Mouse (Mus musculus) left cerebral cortex, postnatal 4 days (tissue): Measurements from ENCODE around the gene Ganab. TPM values are rescaled to one million over a fixed set of nuclear protein-coding genes. Genes with fewer than 3 reads are reported as not detected.

Source experiments
- DNase-seq: peaks from one replicate; pipeline ENCODE4 v3.0.0-alpha.2; 2022
- intact Hi-C: fragments of 180-260 bp; cut with DNase I; formaldehyde crosslinking; loops from one replicate; pipeline ENCODE4 v1.15.1; 2025
- total RNA-seq, 2 experiments: library from RNA; stranded (reverse); gene quantifications; 2 replicates each; pipeline ENCODE4 v1.2.3; 2021

The Ganab gene
- total RNA-seq, 2 experiments from 2014 or later: 102 to 110 TPM

DNA sequence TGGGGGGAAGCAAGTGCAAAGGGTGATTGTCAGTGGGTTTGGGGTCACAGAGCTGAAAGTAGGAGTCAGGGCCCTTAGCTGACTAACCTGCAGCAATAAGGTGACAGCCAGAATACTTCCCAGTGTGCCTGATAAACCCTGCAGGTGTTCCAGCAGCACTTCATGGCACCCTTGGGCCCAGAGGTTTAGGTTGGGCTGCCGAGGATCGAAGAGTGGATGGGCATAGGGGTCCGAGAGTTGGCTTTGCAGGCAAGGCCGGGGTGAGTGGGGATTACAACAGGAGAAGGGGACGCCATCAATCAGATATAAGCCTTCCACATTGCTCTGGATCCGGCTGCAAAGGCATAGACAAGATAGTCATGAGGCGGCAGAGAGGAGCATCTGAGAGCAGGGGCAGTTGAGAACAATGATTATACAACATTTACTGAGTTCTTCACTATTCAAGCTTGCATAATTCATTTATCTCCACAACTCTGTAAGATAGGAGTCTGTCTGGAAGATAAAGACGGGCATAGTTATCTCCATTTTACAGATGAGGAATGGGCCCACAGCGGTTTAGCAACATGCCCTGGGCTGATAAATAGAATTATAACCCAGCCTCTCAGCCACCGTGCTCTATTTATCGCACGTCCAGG, 30.1 kb downstream of the Ganab start:
- intact Hi-C loops: no loop called here
- DNase-seq: no peak

DNA sequence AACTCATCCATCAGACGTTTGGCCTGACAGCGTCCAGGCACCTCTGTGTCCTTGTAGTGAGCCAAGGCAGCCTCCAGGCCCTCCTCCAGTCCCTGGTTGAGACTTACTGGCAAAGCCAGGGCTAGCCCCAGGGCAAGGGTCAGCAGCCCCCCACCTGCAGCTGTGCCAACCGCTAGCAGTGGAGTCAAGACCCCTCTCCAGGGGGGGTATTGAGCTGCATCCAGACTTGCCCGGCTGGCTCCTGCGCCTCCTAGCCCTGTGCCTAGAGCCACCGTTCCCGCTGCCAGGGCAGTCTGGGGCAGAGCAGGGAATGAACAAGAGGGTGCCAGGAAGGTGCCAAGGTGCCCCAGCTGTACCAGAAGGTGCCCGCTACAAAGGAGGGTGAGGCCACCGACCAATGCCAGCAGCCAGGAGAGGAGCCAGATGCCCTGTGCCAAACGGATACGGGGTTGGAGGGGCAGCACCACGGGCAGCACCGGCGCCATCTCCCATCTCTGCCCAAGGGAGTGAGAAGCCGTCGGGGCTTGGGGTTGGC, 30.9 kb downstream of the Ganab start:
- DNase-seq: peak; percentile 71
- intact Hi-C loops: no loop called here

DNA sequence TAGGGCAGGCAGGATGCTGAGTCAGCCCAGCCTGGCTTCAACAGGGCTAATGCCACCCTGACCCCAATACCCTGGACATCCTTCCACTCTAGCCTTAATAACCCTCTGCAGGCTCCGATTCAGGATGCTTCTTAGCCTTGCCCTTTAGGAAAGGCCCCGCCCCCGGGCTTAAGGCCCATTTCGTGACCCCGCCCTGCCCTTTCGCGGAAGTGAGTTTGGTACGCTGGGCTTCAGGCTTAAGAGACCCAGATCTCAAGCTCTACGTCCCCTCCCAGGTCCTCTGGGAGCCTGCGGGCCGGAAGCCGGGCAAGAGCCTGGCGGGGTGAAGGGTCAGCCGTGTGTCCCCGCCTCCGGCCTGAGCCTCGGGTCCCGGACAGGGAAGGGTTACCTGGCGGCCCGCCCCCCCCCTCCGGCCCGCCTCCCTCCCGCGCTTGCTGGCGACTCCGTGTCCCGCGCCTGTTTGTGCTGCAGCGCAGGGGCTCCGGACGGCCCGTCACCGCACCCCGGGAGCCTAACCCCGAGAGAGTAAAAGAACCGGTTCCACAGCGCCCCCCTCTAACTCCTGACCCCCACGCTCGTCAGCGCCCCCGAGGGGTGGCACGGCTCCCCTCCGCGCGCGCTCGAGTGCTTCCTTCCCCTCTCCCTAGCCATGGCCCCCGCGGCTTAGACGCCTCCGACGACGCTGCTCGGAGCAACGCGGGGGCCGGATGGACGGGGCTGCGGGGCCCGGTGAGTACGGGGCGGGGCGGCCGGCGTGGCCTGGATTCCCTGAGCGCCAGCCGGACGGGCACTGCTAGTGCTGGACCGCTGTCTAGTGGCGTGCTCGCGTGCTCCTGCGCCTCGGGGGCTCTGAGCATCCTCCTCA, 31.6 kb downstream of the Ganab start, which contains the start of the genes Rom1 and Eml3:
Gene Rom1, minus strand, starts transcription at position 133 of the 865 bp plus-strand sequence.
Gene Eml3, plus strand, starts transcription at position 329 of the 865 bp plus-strand sequence.
- peak; percentile 73 for DNase-seq
- intact Hi-C loops: no loop called here

DNA sequence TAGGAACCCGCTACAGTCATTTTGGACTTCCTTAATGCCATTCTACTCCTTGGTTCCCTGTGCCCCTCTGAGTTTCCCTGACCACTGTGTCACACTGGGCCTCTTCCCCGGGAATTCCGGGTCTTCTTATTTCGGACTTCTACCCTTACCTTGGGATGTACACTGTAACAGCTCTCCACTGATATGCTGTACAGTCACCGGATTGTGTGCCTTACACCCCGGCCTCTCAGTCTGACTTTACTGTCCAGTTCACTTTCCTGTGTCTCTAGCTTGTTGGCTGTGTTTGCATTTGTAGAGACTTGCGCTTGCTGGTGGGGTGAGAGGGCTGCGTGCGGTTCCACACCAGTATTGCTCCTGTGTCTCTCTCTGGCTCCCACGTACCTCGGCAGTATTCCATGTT, 32.2 kb downstream of the Ganab start:
- no peak for DNase-seq
- intact Hi-C loops: no loop called here

GRCm38 (mm10) chr19:8930771-8931170, 32.9 kb downstream of the Ganab start:
- intact Hi-C loops: no loop called here
- DNase-seq: no peak

- intact Hi-C loops: no loop called here
- no peak for DNase-seq
Measured at GRCm38 (mm10) chr19:8936736-8937135, 38.9 kb downstream of the Ganab start.

DNA sequence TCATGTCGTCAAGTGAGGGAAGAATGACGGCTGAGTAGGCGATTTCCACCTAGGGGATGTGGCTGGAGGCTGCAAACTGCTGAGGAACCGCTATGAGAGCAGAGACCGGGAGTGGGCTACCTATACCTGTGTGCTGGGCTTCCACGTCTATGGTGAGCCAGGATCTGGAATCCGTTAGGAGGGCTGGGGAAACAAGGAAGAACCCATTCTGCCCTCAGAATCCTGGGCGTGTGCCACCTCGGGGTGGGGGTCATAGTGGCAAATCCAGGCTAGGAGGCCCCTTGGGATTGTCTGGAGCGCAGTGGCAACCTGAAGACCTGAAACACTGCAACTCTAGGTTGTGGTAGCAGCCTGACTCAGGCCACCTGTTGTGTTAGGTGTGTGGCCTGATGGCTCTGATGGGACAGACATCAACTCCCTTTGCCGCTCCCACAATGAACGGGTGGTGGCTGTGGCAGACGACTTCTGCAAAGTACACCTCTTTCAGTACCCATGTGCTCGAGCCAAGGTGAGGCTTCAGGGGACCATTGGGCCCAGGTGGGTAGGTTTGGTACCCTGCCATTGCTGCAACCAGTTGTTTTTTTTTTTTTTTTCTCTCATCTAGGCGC, 42.8 kb downstream of the Ganab start:
- no peak for DNase-seq
- intact Hi-C loops: loop anchor here (10.0 kb wide), 1 partner anchor 106 kb away; the partner anchor contains the start of genes Bscl2 and Gng3

DNA sequence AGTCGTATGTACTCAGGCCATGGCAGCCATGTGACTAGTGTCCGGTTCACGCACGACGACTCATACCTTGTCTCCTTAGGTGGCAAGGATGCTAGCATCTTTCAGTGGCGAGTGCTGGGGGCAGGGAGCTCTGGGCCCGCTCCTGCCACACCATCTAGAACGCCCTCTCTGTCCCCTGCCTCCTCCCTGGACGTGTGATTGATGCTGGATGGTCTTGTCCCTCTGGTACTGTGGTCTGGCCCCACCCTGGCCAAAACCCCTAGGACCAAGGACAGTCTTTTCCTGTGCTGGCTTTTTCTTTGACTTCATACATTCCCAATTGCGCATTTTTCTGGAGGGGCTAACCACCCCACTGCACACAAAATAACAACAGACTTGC, 43.3 kb downstream of the Ganab start:
- intact Hi-C loops: loop anchor here (10.0 kb wide), 1 partner anchor 106 kb away; the partner anchor contains the start of genes Bscl2 and Gng3
- DNase-seq: no peak

GRCm38 (mm10) chr19:8941515-8942217, 43.8 kb downstream of the Ganab start, which contains the start of gene Mta2:
Mta2 (plus strand) TSS chr19:8941875.
- DNase-seq: peak; percentile 99
- intact Hi-C loops: loop anchor here (10.0 kb wide), 1 partner anchor 107 kb away; the partner anchor contains the start of genes Bscl2 and Gng3

DNA sequence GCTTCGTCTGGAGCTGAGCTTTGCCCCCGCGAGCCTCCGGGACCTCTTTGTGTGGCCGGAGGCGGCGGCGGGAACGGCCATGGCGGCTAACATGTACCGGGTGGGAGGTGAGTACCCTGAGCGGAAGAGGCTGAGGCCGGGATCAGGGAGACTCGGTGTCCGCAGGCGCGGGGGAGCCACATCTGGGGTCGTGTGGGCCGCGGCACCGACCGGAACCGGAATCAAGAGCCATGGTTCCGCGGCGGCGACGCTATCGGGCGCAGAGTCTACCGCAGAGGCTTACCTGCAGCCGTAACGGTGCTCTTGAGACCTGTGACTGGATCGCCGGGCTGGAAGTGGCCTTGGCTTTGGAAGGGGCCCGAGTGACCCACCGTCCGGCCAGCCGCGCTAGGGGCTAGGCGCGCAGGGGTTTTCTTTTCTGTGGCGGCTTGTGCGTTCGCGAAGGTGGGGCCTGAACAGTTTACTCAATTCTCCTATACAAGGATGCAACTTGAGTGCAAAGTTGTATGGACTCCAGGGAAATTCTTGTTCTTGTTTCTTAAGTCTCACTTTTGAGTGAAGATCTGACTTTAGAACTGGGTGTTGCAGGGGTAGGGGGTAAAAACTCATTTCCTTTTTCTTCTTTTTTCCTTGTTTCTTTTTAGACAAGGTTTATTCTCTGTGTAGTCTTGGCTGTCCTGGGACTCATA, 44.5 kb downstream of the Ganab start:
- no peak for DNase-seq
- intact Hi-C loops: loop anchor here (10.0 kb wide), 1 partner anchor 108 kb away; the partner anchor contains the start of genes Bscl2 and Gng3

- DNase-seq: no peak
- intact Hi-C loops: loop anchor here (10.0 kb wide), 1 partner anchor 108 kb away; the partner anchor contains the start of genes Bscl2 and Gng3
Measured at GRCm38 (mm10) chr19:8943047-8943446, 45.2 kb downstream of the Ganab start.

- intact Hi-C loops: loop anchor here (10.0 kb wide), 1 partner anchor 109 kb away; the partner anchor contains the start of genes Bscl2 and Gng3
- no peak for DNase-seq
Measured at GRCm38 (mm10) chr19:8944062-8944461, 46.2 kb downstream of the Ganab start.

DNA sequence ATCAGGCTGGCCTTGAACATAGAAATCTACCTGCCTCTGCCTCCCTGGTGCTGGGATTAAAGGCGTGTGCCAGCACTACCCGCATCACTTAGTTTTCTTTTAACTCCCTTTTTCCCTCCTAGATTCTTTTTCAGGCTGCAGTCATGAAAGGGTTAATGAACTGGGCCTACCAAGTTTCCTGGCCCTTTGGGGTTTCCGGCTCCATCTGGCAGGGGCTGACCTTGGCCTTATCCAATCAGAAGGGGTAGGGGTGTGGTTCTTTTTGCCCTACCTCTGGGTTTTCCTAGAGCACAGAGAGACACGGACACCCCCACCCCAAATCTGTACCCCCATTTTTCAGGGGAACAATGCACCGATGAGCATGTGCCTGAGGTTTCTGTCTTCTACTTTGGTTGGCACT, 46.9 kb downstream of the Ganab start:
- peak; percentile 84 for DNase-seq
- intact Hi-C loops: loop anchor here (10.0 kb wide), 1 partner anchor 110 kb away; the partner anchor contains the start of genes Bscl2 and Gng3

DNA sequence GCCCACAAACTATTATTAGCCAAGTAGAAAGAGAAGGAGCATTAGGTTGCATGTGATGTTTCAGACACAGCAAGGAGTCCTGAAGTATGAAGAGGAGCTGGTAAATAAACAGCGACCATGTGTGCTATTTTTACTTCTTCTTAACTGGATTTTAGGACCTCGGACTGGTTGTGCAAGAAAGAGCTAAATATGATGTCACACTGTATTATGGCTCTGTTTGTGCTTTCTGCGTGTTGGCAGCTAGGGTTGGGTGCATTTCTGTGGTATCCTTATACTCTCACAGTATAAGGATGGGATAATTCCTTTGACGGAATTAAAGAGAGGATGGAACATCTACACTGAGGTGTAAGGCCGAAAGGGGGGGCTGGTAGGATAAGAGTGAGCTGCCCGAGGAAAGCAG, 47.4 kb downstream of the Ganab start:
- intact Hi-C loops: loop anchor here (10.0 kb wide), 1 partner anchor 110 kb away; the partner anchor contains the start of genes Bscl2 and Gng3
- DNase-seq: no peak

- no peak for DNase-seq
- intact Hi-C loops: loop anchor here (10.0 kb wide), 1 partner anchor 112 kb away; the partner anchor contains the start of genes Bscl2 and Gng3
Measured at GRCm38 (mm10) chr19:8946929-8947328, 49.1 kb downstream of the Ganab start.

DNA sequence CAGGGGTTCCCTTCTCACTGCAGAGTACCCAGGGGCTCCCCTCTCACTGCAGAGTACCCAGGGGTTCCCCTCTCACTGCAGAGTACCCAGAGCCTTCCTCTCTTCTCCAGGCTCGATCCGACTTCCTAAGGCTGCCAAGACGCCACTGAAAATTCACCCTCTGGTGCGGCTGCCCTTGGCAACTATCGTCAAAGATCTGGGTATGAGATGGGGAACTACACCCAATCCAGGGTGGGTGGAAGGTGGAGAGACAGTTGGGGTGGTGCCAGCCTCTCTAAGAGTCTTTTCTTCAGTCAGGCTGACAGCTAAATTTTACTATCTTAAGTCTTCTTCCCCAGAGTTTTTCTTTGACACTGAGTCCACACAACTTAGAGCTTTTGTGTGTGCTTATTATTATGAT, 52.3 kb downstream of the Ganab start:
- intact Hi-C loops: no loop called here
- DNase-seq: no peak

GRCm38 (mm10) chr19:8952241-8952640, 54.4 kb downstream of the Ganab start:
- intact Hi-C loops: no loop called here
- no peak for DNase-seq

GRCm38 (mm10) chr19:8953135-8954039, 55.5 kb downstream of the Ganab start, which contains the start of gene Tut1:
Tut1 (plus strand) TSS chr19:8953847.
- peak; percentile 86 for DNase-seq
- intact Hi-C loops: no loop called here
